Mouse (Mus musculus) liver, adult 2 months (tissue): ENCODE data around the gene Snd1.

Experiments
- CTCF ChIP-seq: fragments of 200-500 bp; IDR thresholded peaks from 2 replicates; pipeline ENCODE4 v1.5.1; 2011; ENCODE audit warnings: low read depth, low read length, control low read depth
- POLR2A ChIP-seq: fragments of 200-500 bp; IDR thresholded peaks from 2 replicates; pipeline ENCODE4 v1.6.1; 2011; ENCODE audit warnings: low read length, control low read depth; ENCODE audit not compliant: insufficient read depth; ENCODE audit errors: extremely low read depth

DNA sequence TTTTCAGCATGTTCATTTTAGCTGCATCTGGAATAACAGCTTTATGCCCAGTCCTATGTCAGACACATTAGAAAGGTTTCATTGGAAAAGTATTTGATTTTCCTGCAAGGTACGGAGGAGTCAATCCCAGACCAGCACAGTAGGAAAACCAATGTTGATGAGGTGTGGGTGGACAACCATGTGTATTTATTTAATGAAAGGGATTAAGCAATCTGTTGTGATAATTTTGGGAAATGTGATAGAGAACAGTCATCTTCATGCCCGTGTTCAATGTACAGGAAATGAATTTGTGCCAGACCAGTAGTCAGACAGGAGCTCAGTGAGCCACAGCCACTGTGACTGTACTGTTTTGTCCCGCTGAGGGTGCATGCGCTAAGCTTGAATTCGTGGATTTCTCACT lies 212.8 kb downstream of the Snd1 start:
- no peak for TF ChIP-seq CTCF
- TF ChIP-seq POLR2A: no peak
